34 mouse cellular contexts compared by ENCODE assay signal in genomic region chr3:76014766-76015165, GRCm38 (mm10). TPM values are rescaled to one million over a fixed set of nuclear protein-coding genes. Genes with fewer than 3 reads are reported as not detected.
"Had no signal": no experiment of that assay in that cellular context is flagged by ENCODE, and none has a peak within 500 bp of the region (broad histone marks: within the 10 kb centered on the region; RNA-seq: fewer than 3 reads in every experiment).

No protein-coding gene starts in this region.

- ATAC-seq: forebrain, embryonic 13.5 days; forebrain, embryonic 14.5 days; forebrain, embryonic 15.5 days; forebrain, embryonic 16.5 days; forebrain, postnatal 0 days had no signal

- H3K4me2 ChIP-seq: embryonic facial prominence, embryonic 12.5 days; embryonic facial prominence, embryonic 13.5 days; embryonic facial prominence, embryonic 15.5 days; forebrain, embryonic 12.5 days; forebrain, embryonic 13.5 days; forebrain, embryonic 15.5 days had no signal

- H3K36me3 ChIP-seq: embryonic facial prominence, embryonic 10.5 days; embryonic facial prominence, embryonic 12.5 days; embryonic facial prominence, embryonic 13.5 days; embryonic facial prominence, embryonic 15.5 days; forebrain, embryonic 10.5 days; forebrain, embryonic 12.5 days; forebrain, embryonic 15.5 days had no signal

- H3K27ac ChIP-seq: embryonic facial prominence, embryonic 10.5 days; embryonic facial prominence, embryonic 12.5 days; embryonic facial prominence, embryonic 13.5 days; embryonic facial prominence, embryonic 15.5 days; forebrain, embryonic 10.5 days; forebrain, embryonic 12.5 days; forebrain, embryonic 13.5 days; forebrain, embryonic 15.5 days; gastrocnemius, adult 2 months had no signal

- H3K9me3 ChIP-seq: embryonic facial prominence, embryonic 10.5 days; embryonic facial prominence, embryonic 12.5 days; embryonic facial prominence, embryonic 13.5 days; embryonic facial prominence, embryonic 15.5 days; forebrain, embryonic 10.5 days; forebrain, embryonic 12.5 days; forebrain, embryonic 13.5 days; forebrain, embryonic 15.5 days had no signal

- H3K9ac ChIP-seq: embryonic facial prominence, embryonic 12.5 days; embryonic facial prominence, embryonic 13.5 days; embryonic facial prominence, embryonic 15.5 days; forebrain, embryonic 12.5 days; forebrain, embryonic 13.5 days; forebrain, embryonic 15.5 days; forebrain, postnatal 0 days had no signal

- H3K4me3 ChIP-seq: embryonic facial prominence, embryonic 10.5 days; embryonic facial prominence, embryonic 12.5 days; embryonic facial prominence, embryonic 13.5 days; embryonic facial prominence, embryonic 15.5 days; erythroblast, embryonic 14.5 days; forebrain, embryonic 10.5 days; forebrain, embryonic 12.5 days; forebrain, embryonic 13.5 days; forebrain, embryonic 15.5 days; gastrocnemius, adult 2 months had no signal

- H3K4me1 ChIP-seq: embryonic facial prominence, embryonic 10.5 days; embryonic facial prominence, embryonic 12.5 days; embryonic facial prominence, embryonic 13.5 days; embryonic facial prominence, embryonic 15.5 days; forebrain, embryonic 10.5 days; forebrain, embryonic 12.5 days; forebrain, embryonic 13.5 days; forebrain, embryonic 15.5 days had no signal

- H3K27me3 ChIP-seq: embryonic facial prominence, embryonic 12.5 days; embryonic facial prominence, embryonic 13.5 days; embryonic facial prominence, embryonic 15.5 days; forebrain, embryonic 12.5 days; forebrain, embryonic 13.5 days; forebrain, embryonic 15.5 days had no signal

- DNase-seq: cerebellum, adult 18-20 months; cerebellum, adult 2 months; cerebellum, adult 8-10 months; cerebellum, adult 9-10 months; cerebellum, adult 9-11 months; cerebellum, postnatal 10 days; cerebellum, postnatal 14 days; cerebellum, postnatal 25 days; cerebellum, postnatal 36 days; embryo, embryonic 11 days; forebrain, postnatal 0 days; gastrocnemius, adult 2 months; gastrocnemius, postnatal 10 days; gastrocnemius, postnatal 14 days; gastrocnemius, postnatal 25 days; gastrocnemius, postnatal 36 days; heart, adult 18-20 months had no signal

RNA-seq across cellular contexts. Expression of gene Fstl5, which starts 59.3 kb away (rescaled TPM):
- total RNA-seq: common myeloid progenitor, adult 5-6 weeks; gastrocnemius, adult 18-20 months; gastrocnemius, adult 2 months; gastrocnemius, adult 8-10 months; gastrocnemius, postnatal 14 days; gastrocnemius, postnatal 25 days; gastrocnemius, postnatal 36 days; gastrocnemius, postnatal 4 days; granulocyte monocyte progenitor cell, adult 5-6 weeks; heart, adult 18-20 months had no signal
- polyA plus RNA-seq: erythroblast, embryonic 14.5 days; gonadal fat pad, adult 2 months had no signal
